Mouse (Mus musculus): ENCODE results near the gene Adss. TPM values are rescaled to one million over a fixed set of nuclear protein-coding genes. Genes with fewer than 3 reads are reported as not detected.

Adss gene
- total RNA-seq (2023; ENCODE audit: inconsistent age): 63.7 to 65.5 TPM (median 64.7 TPM) in 4 replicates

GRCm38 (mm10) chr1:177796193-177796939 lies at the start of gene Adss:
Gene Adss, minus strand, starts transcription at chr1:177796511.

GRCm38 (mm10) chr1:177729043-177730024 lies 67.0 kb downstream of the Adss start, which contains the start of gene 1700016C15Rik:
Gene 1700016C15Rik, plus strand, starts transcription at chr1:177729814.

Other genes starting within 250 kb of the Adss start
- gene 1700016C15Rik, start 66.7 kb downstream of the Adss start, total RNA-seq (2023; ENCODE audit: inconsistent age): not detected in 4 replicates
- gene Catspere2, start 186.9 kb upstream of the Adss start, total RNA-seq (2023; ENCODE audit: inconsistent age): 0.27 to 0.64 TPM (median 0.38 TPM) in 4 replicates

Data from B cell, adult (primary cell).